Mouse (Mus musculus) spleen, adult 12 weeks (tissue): ENCODE data around the gene Zdhhc9.
A peak's percentile ranks its signal among the peaks of the same experiment; 100 is the strongest.

Source experiments
- DNase-seq: peaks from one replicate; pipeline ENCODE4 v3.0.0; 2022; ENCODE audit warnings: low spot score

Zdhhc9 gene

DNA sequence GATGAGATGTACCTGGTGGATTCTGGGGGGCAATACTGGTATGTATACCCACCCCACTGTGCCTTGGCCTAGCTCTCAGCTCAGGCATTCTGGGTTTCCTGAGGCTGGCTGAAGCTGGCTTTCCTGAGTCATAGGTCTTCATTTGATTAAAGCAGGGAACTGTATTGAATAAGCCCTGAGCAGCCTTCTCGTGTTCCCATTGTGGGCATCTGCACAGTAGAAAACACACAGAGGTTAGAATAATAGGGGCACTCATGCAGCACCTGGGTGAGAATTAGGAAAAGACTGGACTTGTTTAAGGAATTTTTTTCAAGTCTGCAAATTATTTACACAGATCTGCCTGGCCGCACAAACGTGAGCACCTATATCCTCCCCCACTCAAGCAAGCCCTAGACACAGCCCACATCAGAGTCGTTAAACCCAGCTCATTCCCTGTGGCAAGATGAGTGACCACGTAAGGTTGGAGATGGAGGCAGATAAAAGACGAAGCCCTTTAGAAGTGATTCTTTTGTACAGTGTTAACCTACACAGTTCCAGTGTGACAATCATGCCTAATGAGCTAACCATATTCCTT is 81.7 kb downstream of the Zdhhc9 start:
- no peak for DNase-seq

DNA sequence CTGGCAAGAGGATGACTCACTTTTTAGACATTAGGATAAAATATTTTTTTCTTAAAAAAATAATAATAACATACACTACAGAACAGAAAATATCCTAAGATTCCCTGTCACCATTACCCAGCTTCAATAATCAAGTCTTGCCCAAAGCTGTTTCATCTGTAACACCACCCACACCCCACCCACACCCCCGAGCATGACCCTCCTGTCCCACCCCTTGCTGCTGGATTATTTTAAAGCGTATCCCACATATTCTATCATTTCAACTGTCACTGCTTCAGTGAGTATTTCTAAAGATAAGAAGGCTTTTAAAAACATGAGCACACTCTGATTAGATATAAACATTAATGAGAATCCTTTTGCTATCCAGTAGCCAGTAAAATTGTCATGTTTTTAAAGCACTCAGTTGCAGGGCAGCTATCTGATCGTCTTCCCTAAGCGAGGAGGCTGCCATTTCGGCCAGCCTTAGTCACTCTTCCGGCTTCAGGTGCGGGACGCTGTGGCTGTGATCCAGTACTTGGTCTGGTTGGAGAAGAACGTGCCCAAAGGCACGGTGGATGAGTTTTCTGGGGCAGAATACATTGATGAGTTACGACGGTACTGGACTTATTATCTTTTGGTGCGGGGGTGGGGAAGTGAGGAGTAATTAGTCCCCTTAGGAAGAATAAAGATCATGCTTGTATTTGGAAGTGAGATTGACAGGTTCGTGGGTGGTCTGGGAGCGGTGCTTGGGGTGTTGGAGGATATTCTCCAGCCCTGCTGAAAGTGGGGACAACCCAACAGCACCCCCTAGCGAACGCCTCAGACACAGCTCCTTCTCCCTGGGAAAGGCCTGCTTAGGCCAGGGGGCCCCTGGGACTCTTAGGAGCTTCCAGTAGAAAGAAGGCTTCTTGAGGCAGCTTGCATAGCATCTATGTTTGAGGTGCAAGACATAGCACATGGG is 84.3 kb downstream of the Zdhhc9 start:
- DNase-seq: peak; percentile 29
